Mouse (Mus musculus): ENCODE results near the gene Cntnap2. TPM values are rescaled to one million over a fixed set of nuclear protein-coding genes. Genes with fewer than 3 reads are reported as not detected.

Gene Cntnap2
- total and polyA plus RNA-seq, 3 experiments: 0.30 to 0.79 (median 0.44) TPM

GRCm38 (mm10) chr6:45954773-45955172 lies 895.6 kb downstream of the Cntnap2 start:
- Histone ChIP-seq H3K9me3 (replicated peaks; ENCODE audit: low read length) (peaks cover 30% of the 10 kb centered on the region), H3K27me3 (replicated peaks) (no peaks in the 10 kb centered on the region), H3K9ac (ENCODE audit: insufficient read depth, low read depth) (no peak overlapping the region), H3K4me2 (ENCODE audit: insufficient read depth, low read depth, poor library complexity, severe bottlenecking) (no peak overlapping the region), H3K36me3 (replicated peaks in 1 of 2; ENCODE audit: control insufficient read depth in 1 of 2, insufficient read depth in 1 of 2, low read length in 1 of 2) (no peaks in the 10 kb centered on the region), H3K4me3 (replicated peaks in 1 of 3; ENCODE audit: low read depth in 2 of 3, low read length in 2 of 3, poor library complexity in 1 of 3) (no peak overlapping the region), H3K4me1 (ENCODE audit: control insufficient read depth in 1 of 2, insufficient read depth in 2 of 2) (no peaks in the 10 kb centered on the region), H3K27ac (ENCODE audit: insufficient read depth, low read depth) (no peak overlapping the region), H3K79me2 (replicated peaks; ENCODE audit: control insufficient read depth, extremely low read depth, insufficient read depth, poor library complexity, severe bottlenecking) (no peaks in the 10 kb centered on the region)
- in situ Hi-C loops (cut with MboI; ENCODE audit: low pct_ligation_motif_present, low pct_unique_long_range_greater_than_20kb, low sequenced_read_pairs): no loop called here
- DNase-seq (ENCODE audit: extremely low read depth): no peak
- dilution Hi-C loops (cut with MboI; ENCODE audit: extremely low pct_ligation_motif_present, extremely low pct_unique_long_range_greater_than_20kb, low sequenced_read_pairs): no loop called here
- TF ChIP-seq NELFE (IDR thresholded peaks at IDR 0.05; ENCODE audit: low read depth, low read length) (no peak), MAX (IDR thresholded peaks at IDR 0.05; ENCODE audit: low read length) (no peak), MAFK (IDR thresholded peaks at IDR 0.05; ENCODE audit: insufficient replicate concordance, low read length) (no peak), ZMIZ1 (IDR thresholded peaks at IDR 0.05; ENCODE audit: low read depth, low read length) (no peak), SIN3A (IDR thresholded peaks at IDR 0.05; ENCODE audit: low read length) (no peak), EP300 (IDR thresholded peaks at IDR 0.05; ENCODE audit: low read length) (no peak), BHLHE40 (IDR thresholded peaks at IDR 0.05; ENCODE audit: low read depth, low read length) (no peak), JUN (IDR thresholded peaks at IDR 0.05; ENCODE audit: insufficient read depth, low read depth, low read length) (no peak), NRF1 (IDR thresholded peaks at IDR 0.05; ENCODE audit: low read depth, low read length) (no peak), JUND (conservative IDR thresholded peaks at IDR 0.05; ENCODE audit: low read depth, low read length) (no peak), ZC3H11A (IDR thresholded peaks at IDR 0.05; ENCODE audit: low read depth, low read length) (no peak), USF2 (conservative IDR thresholded peaks at IDR 0.05; ENCODE audit: low read depth, low read length) (no peak)

DNA sequence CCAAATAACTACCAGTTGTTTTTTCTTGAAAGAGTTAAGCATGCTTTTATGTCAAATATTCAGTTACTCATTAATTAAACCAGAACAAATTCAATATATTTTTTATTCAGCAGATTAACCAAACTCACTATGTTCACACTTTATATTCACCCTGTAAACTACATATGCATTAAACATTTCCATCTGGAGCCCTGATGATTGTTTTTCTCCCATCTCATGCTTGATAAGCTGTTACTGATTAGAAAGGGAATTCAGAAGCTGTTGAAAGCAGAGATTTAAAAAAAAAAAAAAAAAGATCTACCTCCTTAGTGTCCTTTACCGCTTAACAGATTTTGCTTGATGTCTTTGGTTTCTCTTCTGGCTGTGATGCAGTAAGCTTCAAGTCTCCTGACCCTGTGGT lies 905.3 kb downstream of the Cntnap2 start:
- DNase-seq (ENCODE audit: extremely low read depth): no peak
- dilution Hi-C loops (cut with MboI; ENCODE audit: extremely low pct_ligation_motif_present, extremely low pct_unique_long_range_greater_than_20kb, low sequenced_read_pairs) (no loop called here), in situ Hi-C loops (cut with MboI; ENCODE audit: low pct_ligation_motif_present, low pct_unique_long_range_greater_than_20kb, low sequenced_read_pairs) (no loop called here)
- H3K4me1 ChIP-seq (ENCODE audit: control insufficient read depth in 1 of 2, insufficient read depth in 2 of 2): no peaks in the 10 kb centered on the region
- H3K36me3 ChIP-seq (replicated peaks in 1 of 2; ENCODE audit: control insufficient read depth in 1 of 2, insufficient read depth in 1 of 2, low read length in 1 of 2): no peaks in the 10 kb centered on the region
- H3K27ac ChIP-seq (ENCODE audit: insufficient read depth, low read depth): no peak overlapping the region
- no peaks in the 10 kb centered on the region for H3K27me3 ChIP-seq (replicated peaks)
- peaks cover 22% of the 10 kb centered on the region for H3K9me3 ChIP-seq (replicated peaks; ENCODE audit: low read length)
- no peak overlapping the region for H3K4me3 ChIP-seq (replicated peaks in 1 of 3; ENCODE audit: low read depth in 2 of 3, low read length in 2 of 3, poor library complexity in 1 of 3)
- TF ChIP-seq POLR2A (IDR thresholded peaks at IDR 0.05; ENCODE audit: low read depth, low read length) (no peak), USF1 (IDR thresholded peaks at IDR 0.05; ENCODE audit: low read depth, low read length) (no peak), JUN (IDR thresholded peaks at IDR 0.05; ENCODE audit: insufficient read depth, low read depth, low read length) (no peak), TCF12 (IDR thresholded peaks at IDR 0.05; ENCODE audit: low read depth, low read length) (no peak), ZC3H11A (IDR thresholded peaks at IDR 0.05; ENCODE audit: low read depth, low read length) (no peak)
- H3K79me2 ChIP-seq (replicated peaks; ENCODE audit: control insufficient read depth, extremely low read depth, insufficient read depth, poor library complexity, severe bottlenecking): no peaks in the 10 kb centered on the region
- H3K4me2 ChIP-seq (ENCODE audit: insufficient read depth, low read depth, poor library complexity, severe bottlenecking): no peak overlapping the region
- no peak overlapping the region for H3K9ac ChIP-seq (ENCODE audit: insufficient read depth, low read depth)
